Mouse (Mus musculus): Measurements from ENCODE around the gene Ky. TPM values are rescaled to one million over a fixed set of nuclear protein-coding genes. Genes with fewer than 3 reads are reported as not detected.

Gene Ky
- polyA plus RNA-seq, 1 experiment: not detected

DNA sequence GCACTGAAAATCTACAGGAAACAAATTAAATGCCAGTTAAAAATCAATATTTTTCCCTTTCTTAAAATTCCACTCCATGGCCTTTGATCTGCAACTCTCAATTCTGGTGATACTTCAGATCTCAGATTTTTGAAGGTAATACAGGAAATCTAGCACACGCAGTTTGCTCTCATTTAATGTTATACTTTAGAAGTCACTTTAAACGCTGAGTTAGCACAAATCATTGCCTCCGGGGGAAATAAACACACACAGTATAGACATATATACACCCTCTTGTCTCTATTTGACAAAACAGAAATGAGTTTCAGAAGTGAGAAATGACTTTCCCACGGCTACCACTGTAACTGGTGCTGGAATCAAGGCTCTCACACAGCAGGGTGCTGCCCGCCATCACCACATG, 81.8 kb downstream of the Ky start:
- Histone ChIP-seq H3K4me3 (replicated peaks) (no peak overlapping the region), H3K9me3 (no peaks in the 10 kb centered on the region), H3K27me3 (replicated peaks) (no peaks in the 10 kb centered on the region), H3K4me1 (no peaks in the 10 kb centered on the region), H3K36me3 (replicated peaks; ENCODE audit: low read length) (peaks cover 57% of the 10 kb centered on the region)
- TF ChIP-seq GATA1 (IDR thresholded peaks at IDR 0.05; ENCODE audit: borderline replicate concordance, low read length) (no peak), FLI1 (IDR thresholded peaks at IDR 0.05; ENCODE audit: low read length) (no peak)

DNA sequence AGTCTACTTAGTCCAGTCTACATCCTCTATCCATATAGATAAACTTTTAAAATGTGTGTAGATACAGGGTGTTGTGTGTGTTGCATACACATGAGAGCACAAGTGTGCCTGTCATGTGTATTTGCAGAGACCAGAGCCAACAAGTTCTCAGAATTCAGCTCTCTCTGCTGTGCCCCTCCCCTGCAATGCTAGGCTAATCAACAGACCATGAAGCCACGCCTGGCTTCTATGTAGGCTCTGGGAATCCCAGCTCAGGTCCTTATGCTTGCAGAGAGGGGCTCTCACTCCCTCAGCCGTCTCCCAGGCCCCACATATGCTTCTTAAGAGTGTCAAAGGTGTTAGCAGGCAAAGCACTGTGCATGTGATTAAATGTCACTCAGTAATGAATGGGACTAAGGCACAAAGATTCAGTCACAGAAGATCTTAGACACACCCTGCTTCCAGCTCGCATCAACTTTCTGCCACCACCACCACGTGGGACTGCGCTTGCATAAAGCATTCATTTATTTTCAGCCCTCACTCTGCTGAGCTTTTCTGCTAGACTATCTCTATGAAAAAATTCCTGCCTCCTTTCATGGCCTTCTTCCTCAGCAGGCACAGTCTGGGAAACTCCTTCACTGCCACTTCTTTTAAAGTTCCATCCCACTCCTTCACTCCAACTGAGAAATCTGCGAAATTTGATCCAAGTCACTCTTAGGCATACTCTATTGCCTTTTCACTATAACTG, 89.3 kb downstream of the Ky start:
- Histone ChIP-seq H3K4me3 (replicated peaks) (no peak overlapping the region), H3K36me3 (replicated peaks; ENCODE audit: low read length) (peaks cover 68% of the 10 kb centered on the region), H3K9me3 (no peaks in the 10 kb centered on the region), H3K4me1 (no peaks in the 10 kb centered on the region), H3K27me3 (replicated peaks) (no peaks in the 10 kb centered on the region)
- TF ChIP-seq FLI1 (IDR thresholded peaks at IDR 0.05; ENCODE audit: low read length) (no peak), GATA1 (IDR thresholded peaks at IDR 0.05; ENCODE audit: borderline replicate concordance, low read length) (no peak)

Other genes with a start within 250 kb of the Ky start
- 0.11 and 0.53 TPM in 2 replicates for gene Ephb1, start 151.1 kb upstream of the Ky start, polyA plus RNA-seq (2012; ENCODE audit: insufficient read depth, low replicate concordance)
- 17.1 and 27.3 TPM in 2 replicates for gene Anapc13, start 120.5 kb downstream of the Ky start, polyA plus RNA-seq (2012; ENCODE audit: insufficient read depth, low replicate concordance)
- 16.3 and 47.6 TPM in 2 replicates for gene Cep63, start 120.8 kb downstream of the Ky start, polyA plus RNA-seq (2012; ENCODE audit: insufficient read depth, low replicate concordance)
- 17.8 and 18.5 TPM in 2 replicates for gene Amotl2, start 210.9 kb downstream of the Ky start, polyA plus RNA-seq (2012; ENCODE audit: insufficient read depth, low replicate concordance)

All from megakaryocyte, embryonic 14.5 days (primary cell).